Comparison of ENCODE assay signal across 24 mouse cellular contexts in genomic region chr5:42364116-42364515, GRCm38 (mm10).
A peak's percentile ranks its signal among the peaks of the same experiment; 100 is the strongest.
DNase-seq lines count a peak whose midpoint lies in the region; ATAC-seq lines count a peak whose summit lies in the region.
"Had no signal": no experiment of that assay in that cellular context is flagged by ENCODE, and none has a peak within 500 bp of the region (broad histone marks: within the 10 kb centered on the region; RNA-seq: fewer than 3 reads in every experiment).

No protein-coding gene starts in this region.

- H3K4me2 ChIP-seq in kidney, embryonic 14.5 days (replicated peaks; ENCODE audit: low read depth, low read length): no peak overlapping the region
- no peak overlapping the region for H3K4me2 ChIP-seq in kidney, embryonic 15.5 days
- H3K4me2 ChIP-seq: embryonic facial prominence, embryonic 13.5 days; forebrain, embryonic 12.5 days; forebrain, embryonic 15.5 days; heart, embryonic 11.5 days; hindbrain, embryonic 12.5 days had no signal

- no peak overlapping the region for H3K9ac ChIP-seq in kidney, embryonic 14.5 days (ENCODE audit: low read depth, low read length)
- H3K9ac ChIP-seq in kidney, embryonic 15.5 days: no peak overlapping the region
- H3K9ac ChIP-seq: embryonic facial prominence, embryonic 13.5 days; forebrain, embryonic 12.5 days; forebrain, embryonic 15.5 days; hindbrain, embryonic 12.5 days had no signal

- H3K4me3 ChIP-seq in kidney, embryonic 14.5 days (ENCODE audit: low read length): no peak overlapping the region
- H3K4me3 ChIP-seq in kidney, embryonic 15.5 days (replicated peaks): no peak overlapping the region
- H3K4me3 ChIP-seq: embryonic facial prominence, embryonic 10.5 days; embryonic facial prominence, embryonic 13.5 days; erythroblast, embryonic 14.5 days; forebrain, embryonic 12.5 days; forebrain, embryonic 15.5 days; heart, adult 2 months; hindbrain, embryonic 12.5 days had no signal

- no peak for ATAC-seq in kidney, embryonic 14.5 days (ENCODE audit: low FRiP score, low TSS enrichment)
- no peak for ATAC-seq in kidney, embryonic 15.5 days (replicated peaks; ENCODE audit: low FRiP score)
- ATAC-seq: activated CD4-positive, CD25-positive, alpha-beta regulatory T cell, adult 4 months; forebrain, embryonic 15.5 days had no signal

- H3K9me3 ChIP-seq in kidney, embryonic 14.5 days (ENCODE audit: control insufficient read depth, low read length): no peaks in the 10 kb centered on the region
- no peaks in the 10 kb centered on the region for H3K9me3 ChIP-seq in kidney, embryonic 15.5 days (replicated peaks)
- H3K9me3 ChIP-seq: embryonic facial prominence, embryonic 10.5 days; embryonic facial prominence, embryonic 13.5 days; forebrain, embryonic 12.5 days; forebrain, embryonic 15.5 days; hindbrain, embryonic 12.5 days had no signal

- no peaks in the 10 kb centered on the region for H3K36me3 ChIP-seq in kidney, embryonic 14.5 days (ENCODE audit: control insufficient read depth, insufficient read depth, low read length)
- no peaks in the 10 kb centered on the region for H3K36me3 ChIP-seq in kidney, embryonic 15.5 days
- H3K36me3 ChIP-seq: embryonic facial prominence, embryonic 10.5 days; embryonic facial prominence, embryonic 13.5 days; forebrain, embryonic 12.5 days; forebrain, embryonic 15.5 days; hindbrain, embryonic 12.5 days had no signal

- WGBS in kidney, embryonic 14.5 days: 78% methylated on average over 4 of the region's 4 CpGs
- WGBS in kidney, embryonic 15.5 days: 73% methylated on average over 4 of the region's 4 CpGs

- peak; percentile 17 for DNase-seq in kidney, adult 11 months
- peak; percentile 15 to 47 for DNase-seq in kidney, adult 8-10 months
- peak; percentile 4 for DNase-seq in kidney, postnatal 14 days
- DNase-seq in heart, adult 9 months (ENCODE audit: low spot score in 2 of 2): no peak
- DNase-seq in lung, postnatal 10 days: no peak
- DNase-seq: adrenal gland, adult 8-10 months; adrenal gland, postnatal 25 days; cerebellum, adult 11-12 months; cerebellum, adult 8-10 months; cerebellum, postnatal 36 days; embryo, embryonic 11 days; gastrocnemius, postnatal 10 days; gastrocnemius, postnatal 36 days; heart, adult 2 months had no signal

- H3K27ac ChIP-seq in kidney, embryonic 14.5 days (ENCODE audit: low read depth, low read length): no peak overlapping the region
- H3K27ac ChIP-seq in kidney, embryonic 15.5 days: no peak overlapping the region
- H3K27ac ChIP-seq: embryonic facial prominence, embryonic 10.5 days; embryonic facial prominence, embryonic 13.5 days; forebrain, embryonic 12.5 days; forebrain, embryonic 15.5 days; heart, adult 2 months; hindbrain, embryonic 12.5 days had no signal

- H3K27me3 ChIP-seq in kidney, embryonic 14.5 days (ENCODE audit: control insufficient read depth, insufficient read depth, low read length): no peaks in the 10 kb centered on the region
- H3K27me3 ChIP-seq in kidney, embryonic 15.5 days: no peaks in the 10 kb centered on the region
- H3K27me3 ChIP-seq: embryonic facial prominence, embryonic 13.5 days; forebrain, embryonic 12.5 days; forebrain, embryonic 15.5 days; hindbrain, embryonic 12.5 days had no signal

- H3K4me1 ChIP-seq in kidney, embryonic 14.5 days (ENCODE audit: control insufficient read depth, insufficient read depth, low read length): no peaks in the 10 kb centered on the region
- no peaks in the 10 kb centered on the region for H3K4me1 ChIP-seq in kidney, embryonic 15.5 days
- H3K4me1 ChIP-seq: embryonic facial prominence, embryonic 10.5 days; embryonic facial prominence, embryonic 13.5 days; forebrain, embryonic 12.5 days; forebrain, embryonic 15.5 days; hindbrain, embryonic 12.5 days had no signal

Comparison
In these comparisons a context has a peak if more than half of its experiments do, and no peak if none do; other contexts are left out.
1. DNase-seq: peak in kidney, adult 11 months (single experiment), kidney, adult 8-10 months (2 of 2) and kidney, postnatal 14 days (single experiment); none in heart, adult 9 months (0 of 2) and lung, postnatal 10 days (single experiment).